Mouse (Mus musculus): Measurements from ENCODE around the gene Acot8.

DNA sequence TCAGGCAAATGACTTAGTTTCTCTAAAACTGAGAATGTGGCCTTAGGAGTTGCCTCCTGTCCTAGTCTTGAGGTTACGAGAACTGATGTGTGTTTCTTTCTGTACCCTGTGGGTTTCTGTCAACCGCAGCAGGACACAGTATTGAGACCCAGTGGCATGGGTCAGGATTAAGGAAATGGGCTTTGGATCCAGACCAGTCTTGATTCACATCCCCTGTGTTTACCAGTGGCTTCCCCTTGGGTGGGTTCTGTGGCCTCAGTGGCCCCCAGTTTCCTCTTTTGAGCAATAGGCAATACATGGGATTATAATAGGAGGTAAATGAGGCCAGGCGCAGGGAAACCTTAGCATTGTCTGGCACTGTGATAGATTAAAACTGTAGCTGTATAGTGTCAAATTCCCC, 17.6 kb downstream of the Acot8 start:
- TF ChIP-seq POLR2A (IDR thresholded peaks at IDR 0.05; ENCODE audit: borderline replicate concordance, control insufficient read depth, low read depth, low read length) = no peak
- no peak for TF ChIP-seq CTCF (IDR thresholded peaks at IDR 0.05; ENCODE audit: control insufficient read depth, insufficient read depth, low read length)
